Mouse (Mus musculus) liver, postnatal 0 days (tissue): ENCODE results near the gene Hivep3. TPM values are rescaled to one million over a fixed set of nuclear protein-coding genes. Genes with fewer than 3 reads are reported as not detected.
A peak's percentile ranks its signal among the peaks of the same experiment; 100 is the strongest.

Experiments used
- ATAC-seq: fragments of 200-750 bp; cut with Nextera tagmentation; 2 replicates; pipeline ENCODE4 v1.8.0; 2017; ENCODE audit warnings: mild to moderate bottlenecking, moderate library complexity
- DNase-seq: peaks from one replicate; pipeline ENCODE4 v3.0.0-alpha.2; 2016
- H3K27ac ChIP-seq: fragments of 300-500 bp; sonication (generic); 2 replicates; pipeline ENCODE4 v1.5.1; 2014; ENCODE audit warnings: antibody characterized with exemption, moderate library complexity, mild to moderate bottlenecking, low read depth
- H3K27me3 ChIP-seq: fragments of 300-500 bp; sonication (generic); 2 replicates; pipeline ENCODE4 v1.6.1; 2014; ENCODE audit warnings: low read length, control low read depth, mixed read lengths; ENCODE audit not compliant: insufficient read depth
- H3K36me3 ChIP-seq: fragments of 300-500 bp; sonication (generic); replicated peaks from 2 replicates; pipeline ENCODE4 v1.6.1; 2014; ENCODE audit warnings: mild to moderate bottlenecking, control low read depth, low read length, moderate library complexity, mixed read lengths; ENCODE audit not compliant: insufficient read depth
- H3K4me1 ChIP-seq: fragments of 300-500 bp; sonication (generic); 2 replicates; pipeline ENCODE4 v1.6.1; 2014; ENCODE audit warnings: antibody characterized with exemption, mild to moderate bottlenecking, control low read depth; ENCODE audit not compliant: insufficient read depth
- H3K4me2 ChIP-seq: fragments of 300-500 bp; sonication (generic); 2 replicates; pipeline ENCODE4 v1.6.1; 2014; ENCODE audit warnings: low read depth, mild to moderate bottlenecking, low read length, moderate library complexity, mixed read lengths
- H3K4me3 ChIP-seq: fragments of 300-500 bp; sonication (generic); 2 replicates; pipeline ENCODE4 v1.5.1; 2014; ENCODE audit warnings: low read depth, low read length
- H3K9ac ChIP-seq: fragments of 300-500 bp; sonication (generic); replicated peaks from 2 replicates; pipeline ENCODE4 v1.6.1; 2014; ENCODE audit warnings: mild to moderate bottlenecking, moderate library complexity
- H3K9me3 ChIP-seq: fragments of 300-500 bp; sonication (generic); 2 replicates; pipeline ENCODE4 v1.6.1; 2016; ENCODE audit warnings: mild to moderate bottlenecking, control low read depth, low read length, mixed read lengths
- CTCF ChIP-seq: sonication (generic); IDR thresholded peaks from 2 replicates; pipeline ENCODE4 v1.5.1; 2016; ENCODE audit warnings: antibody characterized with exemption, low read depth
- EP300 ChIP-seq: IDR thresholded peaks from 2 replicates; pipeline ENCODE4 v1.6.1; 2016; ENCODE audit warnings: antibody characterized with exemption, low read depth, mild to moderate bottlenecking
- WGBS: fragments of 180-500 bp; shearing (Covaris S2); extraction: QIAGEN DNeasy Blood & Tissue Kit; methylation state at CpG from one replicate; pipeline ENCODE4 v1.1.7; 2014; ENCODE audit not compliant: insufficient replicate concordance; 5-methylcytosine and 5-hydroxymethylcytosine counted together
- polyA plus RNA-seq: library from polyadenylated mRNA; unstranded; fragments of >200 nt; fragmentation: Nextera tagmentation; extraction: Ambion mirVana; gene quantifications from 2 replicates; pipeline ENCODE4 v1.2.1, GENCODE M21; 2015

Hivep3 gene
- polyA plus RNA-seq, 1 experiment from 2014 or later: 3.8 TPM

DNA sequence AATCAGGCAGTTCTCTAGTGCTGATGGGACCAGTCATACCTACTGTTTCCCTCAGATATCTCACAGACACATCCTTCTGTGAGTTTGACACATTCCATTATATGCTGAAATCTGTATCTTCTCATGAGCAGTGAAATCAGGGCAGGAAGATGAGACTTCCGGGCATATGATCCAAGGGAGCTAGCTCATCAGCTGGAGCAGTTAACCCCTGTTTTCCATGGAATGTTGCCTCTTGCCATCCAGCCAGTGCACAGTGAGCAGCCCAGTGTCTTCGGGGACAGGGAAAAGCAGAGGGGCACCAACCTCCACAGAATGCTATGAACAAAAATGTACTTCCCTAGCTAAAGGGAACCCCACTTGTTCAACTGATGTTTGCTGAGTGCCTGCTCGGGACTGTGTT lies 102.6 kb downstream of the Hivep3 start:
- ATAC-seq: 0 out of 2 replicates have a peak, but pooled peaks have one; percentile 7

GRCm38 (mm10) chr4:119837505-119838065 lies 104.0 kb downstream of the Hivep3 start:
- no peak for DNase-seq
- no peak overlapping the region for H3K27ac ChIP-seq
- H3K27me3 ChIP-seq: no peaks in the 10 kb centered on the region
- no peak overlapping the region for H3K4me3 ChIP-seq
- no peak for TF ChIP-seq EP300
- no peaks in the 10 kb centered on the region for H3K9me3 ChIP-seq
- no peak for ATAC-seq
- 60% methylated on average over 1 of the region's 1 CpGs for WGBS
- no peak overlapping the region for H3K9ac ChIP-seq
- H3K4me1 ChIP-seq: no peaks in the 10 kb centered on the region
- H3K36me3 ChIP-seq: no peaks in the 10 kb centered on the region
- H3K4me2 ChIP-seq: no peak overlapping the region

More for the DNA sequence above, 102.6 kb downstream of the Hivep3 start:
- no peak for TF ChIP-seq EP300
- TF ChIP-seq CTCF: no peak
- Histone ChIP-seq H3K9me3 (no peaks in the 10 kb centered on the region), H3K36me3 (no peaks in the 10 kb centered on the region), H3K4me2 (no peak overlapping the region), H3K27ac (no peak overlapping the region), H3K4me3 (no peak overlapping the region), H3K9ac (no peak overlapping the region), H3K27me3 (no peaks in the 10 kb centered on the region), H3K4me1 (no peaks in the 10 kb centered on the region)
- DNase-seq: no peak
- 57% methylated on average over 3 of the region's 3 CpGs for WGBS

- no peak for DNase-seq
- H3K4me3 ChIP-seq: no peak overlapping the region
- no peaks in the 10 kb centered on the region for H3K27me3 ChIP-seq
- no peak overlapping the region for H3K4me2 ChIP-seq
- 73% methylated on average over 2 of the region's 2 CpGs for WGBS
- no peaks in the 10 kb centered on the region for H3K9me3 ChIP-seq
- H3K36me3 ChIP-seq: no peaks in the 10 kb centered on the region
- H3K27ac ChIP-seq: no peak overlapping the region
- no peak overlapping the region for H3K9ac ChIP-seq
- TF ChIP-seq EP300: no peak
- no peak for TF ChIP-seq CTCF
- H3K4me1 ChIP-seq: no peaks in the 10 kb centered on the region
- ATAC-seq: no peak
These were observed 104.7 kb downstream of the Hivep3 start for GRCm38 (mm10) chr4:119838308-119838707.

- DNase-seq: no peak
- H3K27me3 ChIP-seq: no peaks in the 10 kb centered on the region
- TF ChIP-seq EP300 (no peak), CTCF (no peak)
- no peak overlapping the region for H3K9ac ChIP-seq
- no peaks in the 10 kb centered on the region for H3K4me1 ChIP-seq
- no peak for ATAC-seq
- no peaks in the 10 kb centered on the region for H3K9me3 ChIP-seq
- 48% methylated on average over 3 of the region's 3 CpGs for WGBS
- no peak overlapping the region for H3K4me3 ChIP-seq
- H3K27ac ChIP-seq: no peak overlapping the region
- no peak overlapping the region for H3K4me2 ChIP-seq
- no peaks in the 10 kb centered on the region for H3K36me3 ChIP-seq
These were observed 109.7 kb downstream of the Hivep3 start for GRCm38 (mm10) chr4:119843294-119843693.

DNA sequence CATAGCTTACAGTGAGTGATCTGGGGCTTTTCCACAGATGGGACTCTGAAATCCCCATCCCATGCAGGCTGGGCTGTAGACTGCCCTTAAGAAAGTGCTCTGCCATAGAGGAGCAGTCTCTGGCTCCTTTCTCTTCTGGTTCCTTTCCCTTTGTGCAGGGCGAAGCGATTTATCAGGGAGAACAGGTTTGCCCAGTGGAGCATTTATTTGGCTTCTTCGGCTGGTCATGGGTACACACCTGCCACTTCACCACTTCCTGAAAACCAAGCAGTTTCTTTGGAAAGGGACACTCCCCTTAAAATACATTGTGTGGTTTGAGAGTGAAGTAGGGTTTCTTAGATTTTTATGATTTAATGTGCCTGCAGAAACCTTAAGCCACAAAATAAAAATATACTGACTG lies 110.7 kb downstream of the Hivep3 start:
- Histone ChIP-seq H3K9me3 (no peaks in the 10 kb centered on the region), H3K27ac (no peak overlapping the region), H3K27me3 (no peaks in the 10 kb centered on the region), H3K4me2 (no peak overlapping the region), H3K36me3 (no peaks in the 10 kb centered on the region), H3K9ac (no peak overlapping the region), H3K4me1 (no peaks in the 10 kb centered on the region), H3K4me3 (no peak overlapping the region)
- DNase-seq: no peak
- ATAC-seq: no peak
- TF ChIP-seq EP300: no peak
- no peak for TF ChIP-seq CTCF
- 62% methylated on average over 3 of the region's 3 CpGs for WGBS

GRCm38 (mm10) chr4:119845596-119846161 lies 112.1 kb downstream of the Hivep3 start:
- WGBS: 60% methylated on average over 3 of the region's 3 CpGs
- Histone ChIP-seq H3K27me3 (no peaks in the 10 kb centered on the region), H3K27ac (no peak overlapping the region), H3K9me3 (no peaks in the 10 kb centered on the region), H3K4me3 (no peak overlapping the region), H3K36me3 (no peaks in the 10 kb centered on the region), H3K4me1 (no peaks in the 10 kb centered on the region), H3K9ac (no peak overlapping the region), H3K4me2 (no peak overlapping the region)
- no peak for DNase-seq
- ATAC-seq: no peak
- TF ChIP-seq CTCF (no peak), EP300 (no peak)
